Mouse (Mus musculus) embryo, embryonic 11 days (tissue): Measurements from ENCODE around the gene Shmt2.

Experiments used
- DNase-seq: peaks from one replicate; pipeline ENCODE4 v3.0.0-alpha.2; 2015

Gene Shmt2

GRCm38 (mm10) chr10:127531548-127531947 lies 9.3 kb upstream of the Shmt2 start:
- DNase-seq: no peak

DNA sequence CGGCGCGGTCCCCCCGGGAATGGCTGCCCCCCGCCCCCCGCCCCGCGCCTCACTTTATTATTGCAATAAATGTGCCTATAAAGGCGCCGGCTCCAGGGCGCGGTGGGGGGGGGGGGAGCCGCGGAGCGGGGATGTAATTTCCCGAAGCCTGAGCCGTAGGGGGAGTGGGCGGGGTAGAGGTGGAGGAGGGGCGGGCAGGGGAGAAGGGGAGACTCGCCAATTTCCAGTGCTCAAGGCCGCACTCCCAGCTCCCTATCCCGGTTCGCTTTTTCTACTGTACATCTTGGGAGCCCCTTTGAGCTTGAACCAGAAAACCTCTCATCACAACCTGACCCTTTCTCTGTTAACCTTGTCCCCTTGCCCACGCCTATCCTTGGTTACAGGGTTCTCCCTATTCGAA lies 8.7 kb upstream of the Shmt2 start:
- DNase-seq: peak; percentile 48

DNA sequence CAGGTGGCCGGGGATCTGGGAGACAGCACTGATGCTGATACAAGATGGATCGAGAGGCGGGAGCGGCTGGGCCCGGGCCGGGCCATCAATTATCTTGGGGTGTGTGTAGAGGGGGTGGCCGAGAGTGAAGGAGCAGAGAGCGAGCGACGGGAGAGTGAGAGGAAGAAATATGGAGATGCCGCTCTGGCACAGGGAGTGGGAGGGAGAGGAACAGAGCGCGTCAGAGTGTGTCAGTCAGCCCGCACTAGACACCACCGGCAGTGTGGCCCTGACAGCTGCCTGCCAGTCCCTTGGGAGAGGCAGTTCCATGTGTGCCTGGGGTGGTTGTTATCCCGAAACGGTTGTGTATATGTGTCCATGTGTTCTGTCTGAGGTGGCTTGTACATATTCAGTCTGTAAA lies 5.2 kb upstream of the Shmt2 start:
- peak; percentile 53 for DNase-seq

DNA sequence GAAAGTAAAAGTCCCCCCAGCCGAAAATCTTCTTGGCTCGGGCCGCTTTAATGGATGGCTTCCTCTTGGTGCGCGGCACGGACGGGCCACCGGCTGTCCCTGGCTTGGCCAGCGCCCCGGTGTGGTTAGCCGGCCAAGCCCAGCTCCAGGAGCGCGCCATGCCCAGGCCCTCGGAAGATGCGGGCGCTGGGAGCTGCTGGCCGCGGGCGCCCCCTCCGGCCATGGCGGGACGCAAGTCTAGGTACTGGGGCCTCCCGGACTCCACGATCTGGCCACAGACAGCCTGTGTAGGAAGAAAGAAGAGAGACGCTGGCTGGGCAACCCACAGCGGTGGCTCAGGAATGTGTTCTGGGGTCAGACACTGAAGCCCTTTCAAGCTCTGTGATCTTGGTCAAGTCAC lies 4.4 kb upstream of the Shmt2 start:
- peak; percentile 85 for DNase-seq

- no peak for DNase-seq
These were observed 3.8 kb upstream of the Shmt2 start for GRCm38 (mm10) chr10:127526048-127526447.

GRCm38 (mm10) chr10:127524646-127525255 lies 2.5 kb upstream of the Shmt2 start:
- DNase-seq: peak; percentile 43

DNA sequence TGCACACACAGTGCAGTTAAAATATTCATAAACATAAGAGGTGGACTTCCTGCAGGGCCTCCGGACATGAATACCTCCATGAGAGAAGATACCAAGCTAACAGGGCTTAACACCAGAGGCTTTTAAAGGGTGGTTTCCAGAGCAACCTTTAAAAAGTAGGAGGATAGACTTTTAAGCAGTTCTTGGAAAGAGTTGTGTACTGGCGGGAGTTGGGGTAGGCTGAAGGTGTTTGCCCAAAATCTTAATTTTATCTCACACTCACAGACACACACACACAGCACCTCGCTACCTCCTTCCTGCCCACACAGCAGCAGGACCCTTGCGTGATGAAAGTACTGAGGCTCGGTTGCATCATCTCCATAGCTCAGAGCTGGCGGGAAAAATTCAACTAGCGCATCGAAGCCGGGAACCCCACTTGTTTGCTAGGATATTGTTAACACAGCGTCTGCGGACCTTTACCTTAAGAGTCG lies 598 bp downstream of the Shmt2 start:
- peak; percentile 41 for DNase-seq

GRCm38 (mm10) chr10:127520714-127521357 lies 1.4 kb downstream of the Shmt2 start:
- DNase-seq: no peak

- no peak for DNase-seq
These were observed 2.1 kb downstream of the Shmt2 start for GRCm38 (mm10) chr10:127519903-127520713.

DNA sequence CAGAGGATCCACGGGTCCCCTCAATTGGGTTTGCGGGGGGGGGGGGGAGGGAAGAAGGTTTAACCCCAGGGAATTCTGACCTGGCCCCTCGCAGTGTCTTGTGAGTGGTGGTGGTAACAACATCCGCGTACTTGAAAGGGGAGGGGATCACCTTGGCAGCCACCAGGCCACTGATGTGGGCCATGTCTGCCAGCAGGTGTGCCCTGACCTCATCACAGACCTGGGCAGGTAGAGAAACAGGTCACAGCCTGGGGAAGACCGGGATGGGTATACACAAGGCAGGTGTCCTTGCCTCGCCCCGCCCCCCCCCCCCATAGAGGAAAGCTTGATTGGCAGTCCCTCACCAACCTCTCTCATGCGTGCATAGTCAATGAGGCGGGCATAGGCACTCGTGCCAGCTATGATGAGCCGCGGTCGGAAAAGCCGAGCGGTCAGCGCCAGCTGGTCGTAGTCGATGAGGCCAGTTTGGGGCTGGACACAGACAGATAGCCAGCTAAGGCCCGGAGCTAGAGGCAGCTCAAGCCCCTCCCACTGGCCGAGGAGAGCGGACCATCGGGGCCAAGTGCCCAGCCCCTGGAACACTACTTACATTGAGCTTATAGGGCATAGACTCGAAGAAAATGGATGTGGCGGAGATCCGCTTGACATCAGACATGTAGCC lies 3.1 kb downstream of the Shmt2 start:
- no peak for DNase-seq

- DNase-seq: no peak
These were observed 4.3 kb downstream of the Shmt2 start for GRCm38 (mm10) chr10:127517941-127518340.

DNA sequence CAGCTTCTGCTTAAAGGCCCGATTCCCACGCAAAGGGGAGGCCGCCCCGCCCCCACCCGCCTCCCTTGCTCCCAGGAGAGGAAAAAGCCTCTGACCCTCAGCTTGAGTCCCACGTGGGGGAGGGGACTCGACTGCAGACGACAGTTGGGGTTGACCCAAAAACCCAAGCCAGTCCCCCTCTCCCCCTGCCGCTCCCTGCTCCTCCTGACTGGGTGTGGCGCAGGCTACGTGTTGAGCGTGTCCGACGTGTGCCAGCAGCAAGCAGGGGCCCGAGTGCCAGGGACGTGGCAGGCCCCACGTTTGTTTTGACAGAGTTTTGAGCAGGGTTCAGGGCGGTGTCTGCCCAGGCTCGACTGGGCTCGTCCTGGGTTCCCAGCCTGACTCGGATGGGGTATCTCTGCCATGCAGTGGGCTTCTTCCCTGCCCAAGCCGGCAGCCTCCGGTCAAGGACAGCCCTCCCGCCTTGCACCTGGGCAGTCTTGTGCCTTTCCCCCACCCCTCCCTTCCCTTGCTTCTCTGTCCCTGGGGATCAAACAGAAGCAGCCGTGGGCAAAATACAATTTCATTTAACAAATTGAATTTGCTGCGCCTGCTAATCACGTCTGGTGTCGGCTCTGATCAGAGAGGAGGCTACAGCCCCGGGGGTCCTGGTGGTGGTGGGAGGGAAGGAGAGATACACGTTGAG lies 5.5 kb downstream of the Shmt2 start:
- peak; percentile 73 for DNase-seq

- DNase-seq: no peak
These were observed 6.2 kb downstream of the Shmt2 start for GRCm38 (mm10) chr10:127515983-127516459.

DNA sequence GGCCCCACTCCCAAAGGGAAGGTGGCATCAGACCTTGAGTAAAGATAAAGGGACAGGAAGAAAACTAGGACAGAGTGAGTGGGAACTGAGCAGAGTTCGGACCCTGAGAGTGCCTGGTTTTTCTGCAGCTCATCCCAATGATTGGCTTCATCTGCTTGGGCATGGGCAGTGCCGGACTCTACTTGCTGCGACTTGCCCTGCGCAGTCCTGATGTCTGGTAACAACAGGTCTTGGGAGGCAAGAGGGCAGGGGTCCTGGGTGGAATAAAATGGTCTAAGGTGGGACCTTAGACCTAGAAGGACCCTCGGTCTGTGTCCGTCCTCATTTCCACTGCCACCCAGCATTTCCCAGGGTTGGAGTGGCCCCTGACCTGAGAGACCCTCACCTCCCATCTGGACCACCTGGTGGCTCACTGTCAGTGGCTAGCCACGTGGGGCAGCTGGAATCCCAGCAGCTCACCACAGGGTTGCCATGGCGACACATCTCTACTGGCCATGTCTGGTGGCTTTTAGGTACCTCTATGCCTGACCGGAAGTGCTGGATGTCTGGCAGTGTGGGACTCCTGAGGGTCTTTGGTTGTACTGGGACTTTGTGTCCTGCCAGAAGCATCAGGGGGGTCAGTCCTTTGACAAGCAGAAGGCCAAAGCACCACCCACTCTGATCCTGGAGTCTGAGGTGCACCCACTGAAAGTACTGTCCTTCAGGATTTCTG lies 6.8 kb downstream of the Shmt2 start:
- peak; percentile 65 for DNase-seq

GRCm38 (mm10) chr10:127514764-127515163 lies 7.5 kb downstream of the Shmt2 start, which contains the start of gene Ndufa4l2:
TSS of gene Ndufa4l2 (plus strand) at chr10:127514967.
- no peak for DNase-seq

- DNase-seq: no peak
These were observed 8.0 kb downstream of the Shmt2 start for GRCm38 (mm10) chr10:127514111-127514698.

DNA sequence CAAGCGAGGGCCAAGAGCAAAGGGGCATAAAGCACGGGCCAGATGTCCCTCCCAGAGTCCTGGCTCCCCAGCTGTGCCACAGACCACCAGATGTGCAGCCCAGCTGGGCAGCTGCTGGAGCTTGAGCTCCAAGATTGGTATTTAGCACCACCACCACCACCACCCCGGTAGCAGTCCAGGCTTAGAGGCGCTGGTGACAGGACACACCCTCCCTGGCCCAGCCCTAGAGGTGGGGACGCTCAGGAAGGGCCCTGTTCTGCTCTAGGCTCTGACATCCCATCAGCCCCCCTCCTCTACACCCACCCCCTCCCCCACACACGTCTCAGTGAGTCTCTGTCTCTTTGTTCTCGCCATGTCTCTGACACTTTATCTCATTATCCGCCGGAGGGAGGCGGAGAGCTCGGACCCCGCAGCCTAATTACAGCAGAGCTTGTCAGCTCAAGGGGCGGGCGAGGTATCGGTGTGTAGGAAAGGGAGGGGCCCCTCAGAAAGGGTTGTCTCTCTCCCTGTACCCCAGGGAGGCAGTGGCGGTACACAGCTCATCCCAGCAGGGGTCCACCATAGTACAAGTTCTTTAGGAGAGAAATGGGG lies 8.6 kb downstream of the Shmt2 start:
- DNase-seq: peak; percentile 65

DNA sequence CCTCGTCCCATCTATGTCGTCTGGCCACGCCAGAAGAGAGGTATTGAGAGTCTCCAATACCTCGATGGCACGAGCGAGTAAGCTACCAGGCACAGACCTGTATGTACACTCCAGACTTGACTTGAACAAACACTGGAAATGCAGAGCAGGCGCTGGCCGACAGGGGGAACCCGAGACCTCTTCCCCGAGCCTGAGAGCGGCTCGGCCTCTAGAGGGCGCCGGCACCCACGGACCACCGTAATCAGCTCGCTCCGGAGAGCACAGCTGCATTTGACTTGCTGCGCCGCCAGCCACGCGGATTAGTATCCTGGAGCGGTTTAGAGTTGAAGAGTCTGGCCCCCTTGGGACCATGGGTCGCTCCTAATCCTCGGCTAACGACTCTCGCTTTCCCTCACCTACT lies 9.4 kb downstream of the Shmt2 start:
- peak; percentile 93 for DNase-seq

DNA sequence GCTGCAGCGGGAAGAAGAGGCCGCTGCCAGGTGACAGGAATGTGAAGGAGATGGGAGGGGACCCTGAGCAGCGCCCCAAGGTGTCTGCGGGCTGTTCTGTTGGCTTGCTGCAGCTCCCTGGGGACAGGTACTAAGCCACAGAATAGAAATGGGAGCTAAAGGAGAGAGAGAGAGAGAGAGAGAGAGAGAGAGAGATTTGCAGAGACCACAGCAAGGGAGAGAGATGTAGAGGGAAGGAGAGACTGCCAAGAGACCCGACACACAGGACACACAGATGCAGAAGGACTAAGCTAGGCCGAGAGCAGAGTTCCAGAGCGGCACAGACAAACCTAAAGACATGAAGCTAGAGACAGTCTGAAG lies 10.0 kb downstream of the Shmt2 start:
- DNase-seq: no peak

GRCm38 (mm10) chr10:127511634-127512306 lies 10.5 kb downstream of the Shmt2 start:
- peak; percentile 79 for DNase-seq
